Mouse (Mus musculus) hindbrain, embryonic 11.5 days (tissue): ENCODE measurements around the gene Galntl6. TPM values are rescaled to one million over a fixed set of nuclear protein-coding genes. Genes with fewer than 3 reads are reported as not detected.

Experiments
- ATAC-seq: fragments of 200-750 bp; cut with Nextera tagmentation; 2 replicates; pipeline ENCODE4 v1.8.0; 2017; ENCODE audit warnings: mild to moderate bottlenecking, moderate TSS enrichment, moderate library complexity; ENCODE audit not compliant: low FRiP score
- DNase-seq: peaks from one replicate; pipeline ENCODE4 v3.0.0-alpha.2; 2015; ENCODE audit warnings: low spot score
- H3K27ac ChIP-seq: fragments of 300-500 bp; sonication (generic); 2 replicates; pipeline ENCODE4 v1.5.1; 2014; ENCODE audit warnings: mild to moderate bottlenecking, low read depth, low read length
- H3K27me3 ChIP-seq: fragments of 300-500 bp; sonication (generic); 2 replicates; pipeline ENCODE4 v1.6.1; 2014; ENCODE audit warnings: mild to moderate bottlenecking, low read length, moderate library complexity, mixed read lengths; ENCODE audit not compliant: control insufficient read depth, insufficient read depth
- H3K36me3 ChIP-seq: fragments of 300-500 bp; sonication (generic); 2 replicates; pipeline ENCODE4 v1.6.1; 2014; ENCODE audit warnings: mild to moderate bottlenecking, low read length, moderate library complexity, mixed read lengths; ENCODE audit not compliant: control insufficient read depth, insufficient read depth
- H3K4me1 ChIP-seq: fragments of 300-500 bp; sonication (generic); replicated peaks from 2 replicates; pipeline ENCODE4 v1.6.1; 2014; ENCODE audit warnings: low read length, mixed read lengths; ENCODE audit not compliant: control insufficient read depth, insufficient read depth
- H3K4me2 ChIP-seq: fragments of 300-500 bp; sonication (generic); replicated peaks from 2 replicates; pipeline ENCODE4 v1.6.1; 2014; ENCODE audit warnings: mild to moderate bottlenecking, low read depth, low read length
- H3K4me3 ChIP-seq: fragments of 300-500 bp; sonication (generic); 2 replicates; pipeline ENCODE4 v1.5.1; 2014; ENCODE audit warnings: low read depth, low read length
- H3K9ac ChIP-seq: fragments of 300-500 bp; sonication (generic); 2 replicates; pipeline ENCODE4 v1.6.1; 2014; ENCODE audit warnings: low read depth, low read length
- H3K9me3 ChIP-seq: fragments of 300-500 bp; sonication (generic); 2 replicates; pipeline ENCODE4 v1.6.1; 2016; ENCODE audit warnings: low read length; ENCODE audit not compliant: control insufficient read depth
- WGBS: fragments of 180-500 bp; shearing (Covaris S2); extraction: QIAGEN DNeasy Blood & Tissue Kit; methylation state at CpG from one replicate; pipeline ENCODE4 v1.1.7; 2014; 5-methylcytosine and 5-hydroxymethylcytosine counted together
- polyA plus RNA-seq: library from polyadenylated mRNA; unstranded; fragments of >200 nt; fragmentation: Nextera tagmentation; extraction: Ambion mirVana; gene quantifications from 2 replicates; pipeline ENCODE4 v1.2.1, GENCODE M21; 2014

The Galntl6 gene
- polyA plus RNA-seq, 1 experiment from 2014 or later, result 0.66 TPM

- no peak for DNase-seq
- H3K4me1 ChIP-seq, result no peaks in the 10 kb centered on the region
- H3K27ac ChIP-seq, result no peak overlapping the region
- no peak overlapping the region for H3K4me3 ChIP-seq
- H3K36me3 ChIP-seq, result no peaks in the 10 kb centered on the region
- no peak overlapping the region for H3K9ac ChIP-seq
- 62% methylated on average over 2 of the region's 2 CpGs for WGBS
- H3K27me3 ChIP-seq, result no peaks in the 10 kb centered on the region
- H3K4me2 ChIP-seq, result no peak overlapping the region
- ATAC-seq, result no peak
- no peaks in the 10 kb centered on the region for H3K9me3 ChIP-seq
These were observed 344.4 kb downstream of the Galntl6 start for GRCm38 (mm10) chr8:58568086-58568485.

GRCm38 (mm10) chr8:58566115-58566514 lies 346.3 kb downstream of the Galntl6 start:
- Histone ChIP-seq H3K27me3 (no peaks in the 10 kb centered on the region), H3K9ac (no peak overlapping the region), H3K4me2 (no peak overlapping the region), H3K9me3 (no peaks in the 10 kb centered on the region), H3K4me1 (no peaks in the 10 kb centered on the region), H3K36me3 (no peaks in the 10 kb centered on the region), H3K4me3 (no peak overlapping the region), H3K27ac (no peak overlapping the region)
- peak; percentile 64 for DNase-seq
- 60% methylated on average over 2 of the region's 2 CpGs for WGBS
- ATAC-seq, result peak; percentile 66

DNA sequence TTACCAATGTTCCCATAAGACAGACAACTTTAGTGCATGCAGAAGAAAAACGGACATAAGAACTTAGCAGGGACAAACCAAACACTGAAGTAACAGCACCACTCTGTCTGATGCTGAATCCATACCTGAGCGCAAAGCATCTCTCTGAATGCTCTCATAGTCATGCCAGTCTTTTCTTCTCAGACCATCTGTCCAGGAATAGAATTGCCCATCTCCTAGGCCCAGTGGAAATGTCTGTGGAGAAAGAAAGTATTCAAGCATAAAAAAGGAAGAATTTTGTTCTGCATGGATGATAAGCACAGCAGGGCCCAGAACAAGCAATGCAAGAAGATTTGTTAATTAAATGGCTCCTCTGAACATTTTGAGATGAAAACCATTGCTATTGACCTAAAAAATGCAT lies 376.7 kb downstream of the Galntl6 start:
- no peaks in the 10 kb centered on the region for H3K36me3 ChIP-seq
- WGBS, result 89% methylated on average over 2 of the region's 2 CpGs
- no peak for ATAC-seq

GRCm38 (mm10) chr8:58534631-58535030 lies 377.8 kb downstream of the Galntl6 start:
- Histone ChIP-seq H3K4me2 (no peak overlapping the region), H3K9me3 (no peaks in the 10 kb centered on the region), H3K27me3 (no peaks in the 10 kb centered on the region), H3K27ac (no peak overlapping the region), H3K36me3 (no peaks in the 10 kb centered on the region), H3K9ac (no peak overlapping the region), H3K4me3 (no peak overlapping the region), H3K4me1 (no peaks in the 10 kb centered on the region)
- DNase-seq (no peak), ATAC-seq (no peak)

More for the DNA sequence above, 376.7 kb downstream of the Galntl6 start:
- no peak overlapping the region for H3K27ac ChIP-seq
- no peak for DNase-seq
- no peak overlapping the region for H3K4me2 ChIP-seq
- no peak overlapping the region for H3K9ac ChIP-seq
- H3K9me3 ChIP-seq, result no peaks in the 10 kb centered on the region
- H3K27me3 ChIP-seq, result no peaks in the 10 kb centered on the region
- no peaks in the 10 kb centered on the region for H3K4me1 ChIP-seq
- H3K4me3 ChIP-seq, result no peak overlapping the region

- Histone ChIP-seq H3K4me1 (no peaks in the 10 kb centered on the region), H3K27ac (no peak overlapping the region), H3K9ac (no peak overlapping the region), H3K4me2 (no peak overlapping the region), H3K36me3 (no peaks in the 10 kb centered on the region), H3K4me3 (no peak overlapping the region), H3K9me3 (no peaks in the 10 kb centered on the region), H3K27me3 (no peaks in the 10 kb centered on the region)
- DNase-seq (no peak), ATAC-seq (no peak)
- WGBS, result 27% methylated on average over 1 of the region's 1 CpGs
These were observed 389.0 kb downstream of the Galntl6 start for GRCm38 (mm10) chr8:58523443-58523842.

- Histone ChIP-seq H3K9me3 (no peaks in the 10 kb centered on the region), H3K27ac (no peak overlapping the region), H3K9ac (no peak overlapping the region), H3K27me3 (no peaks in the 10 kb centered on the region), H3K36me3 (no peaks in the 10 kb centered on the region), H3K4me2 (no peak overlapping the region), H3K4me3 (no peak overlapping the region), H3K4me1 (no peaks in the 10 kb centered on the region)
- DNase-seq (no peak), ATAC-seq (no peak)
These were observed 390.5 kb downstream of the Galntl6 start for GRCm38 (mm10) chr8:58521932-58522331.

DNA sequence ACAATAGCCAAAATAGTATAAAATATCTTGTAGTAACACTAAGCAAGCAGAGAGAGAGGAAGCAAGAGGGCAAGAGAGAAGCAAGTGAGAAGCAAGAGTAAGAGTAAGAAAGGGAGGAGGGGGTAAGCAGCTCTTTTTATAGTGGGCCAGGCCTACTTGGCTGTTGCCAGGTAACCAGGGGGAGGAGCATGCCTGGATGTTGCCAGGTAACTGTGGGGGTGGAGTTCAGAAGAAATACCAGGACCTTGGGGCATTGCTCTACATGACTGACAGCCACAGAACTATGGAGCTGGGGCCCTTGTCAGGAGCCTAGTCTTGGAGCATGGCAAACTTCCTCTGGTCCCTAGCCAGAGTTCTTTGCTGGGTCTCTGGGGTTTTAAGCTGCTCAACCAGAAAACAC lies 401.9 kb downstream of the Galntl6 start:
- H3K27me3 ChIP-seq, result no peaks in the 10 kb centered on the region
- H3K4me2 ChIP-seq, result no peak overlapping the region
- H3K36me3 ChIP-seq, result no peaks in the 10 kb centered on the region
- H3K4me1 ChIP-seq, result no peaks in the 10 kb centered on the region
- no peak for DNase-seq
- H3K27ac ChIP-seq, result no peak overlapping the region
- 0 out of 2 replicates have a peak, but pooled peaks have one; percentile 22 for ATAC-seq
- no peak overlapping the region for H3K4me3 ChIP-seq
- H3K9me3 ChIP-seq, result no peaks in the 10 kb centered on the region
- no peak overlapping the region for H3K9ac ChIP-seq

DNA sequence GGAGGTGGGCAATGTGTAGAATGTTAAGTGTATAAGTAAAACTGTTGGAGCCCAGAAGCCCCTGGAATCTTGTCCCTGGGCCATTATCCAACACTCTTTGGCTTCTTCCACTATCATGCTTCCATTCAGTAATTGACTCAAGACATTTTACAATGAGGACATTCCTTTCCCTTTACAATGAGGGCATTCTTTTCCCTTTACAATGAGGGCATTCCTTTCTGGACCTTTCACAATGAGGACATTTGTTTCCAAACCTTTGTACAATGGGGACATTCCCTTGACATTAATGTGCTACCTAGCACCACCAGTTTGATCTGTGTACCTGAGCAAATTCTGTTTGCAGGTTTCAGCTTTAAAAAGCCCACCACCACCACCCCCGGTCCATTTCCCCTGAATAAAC lies 403.4 kb downstream of the Galntl6 start:
- DNase-seq (no peak), ATAC-seq (no peak)
- Histone ChIP-seq H3K27ac (no peak overlapping the region), H3K27me3 (no peaks in the 10 kb centered on the region), H3K9ac (no peak overlapping the region), H3K36me3 (no peaks in the 10 kb centered on the region), H3K9me3 (no peaks in the 10 kb centered on the region), H3K4me2 (no peak overlapping the region), H3K4me3 (no peak overlapping the region), H3K4me1 (no peaks in the 10 kb centered on the region)
- 59% methylated on average over 1 of the region's 1 CpGs for WGBS

DNA sequence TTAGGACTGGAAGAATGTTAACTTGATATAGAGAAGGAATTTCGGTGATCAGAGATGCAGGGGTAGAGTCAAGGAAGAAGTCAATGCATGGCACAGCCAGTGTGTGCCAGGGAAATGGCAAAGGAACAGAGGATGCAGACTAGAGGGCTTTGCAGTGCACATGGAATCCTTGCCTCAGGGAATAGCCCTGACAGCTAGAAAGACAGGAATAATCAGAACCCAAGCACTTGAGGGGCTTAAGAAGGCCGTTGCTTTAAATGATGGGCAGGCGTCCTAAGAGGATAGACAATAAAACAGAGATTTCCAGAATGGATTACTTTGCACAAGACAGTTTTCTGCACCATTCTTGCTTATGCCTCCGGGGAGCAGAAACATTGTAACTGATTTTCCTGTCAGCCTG lies 425.3 kb downstream of the Galntl6 start:
- ATAC-seq (no peak), DNase-seq (no peak)
- no peaks in the 10 kb centered on the region for H3K27me3 ChIP-seq
- H3K4me2 ChIP-seq, result no peak overlapping the region
- H3K9ac ChIP-seq, result no peak overlapping the region
- WGBS, result 70% methylated on average over 4 of the region's 4 CpGs
- no peaks in the 10 kb centered on the region for H3K9me3 ChIP-seq
- no peaks in the 10 kb centered on the region for H3K4me1 ChIP-seq
- H3K36me3 ChIP-seq, result no peaks in the 10 kb centered on the region
- H3K27ac ChIP-seq, result no peak overlapping the region
- H3K4me3 ChIP-seq, result no peak overlapping the region
